Mouse (Mus musculus) splenic B cell, adult 2 months (primary cell): ENCODE measurements at regions not wholly inside any gene's neighbourhood (a gene's known extent, or its start where the extent isn't known, plus 50 kb on each side); places are given as distances from the start of the nearest gene placed in this dataset.
"Not testable (repeated sequence)": the region's sequence is repeated elsewhere in the genome, so short reads cannot be mapped to it uniquely, and the experiment has no call there.

Experiments
- DNase-seq: peaks from one replicate; pipeline ENCODE4 v3.0.0-alpha.2; 2011; ENCODE audit warnings: low read depth, low spot score
- H3K27me3 ChIP-seq: 2 replicates; pipeline ENCODE4 v1.6.1; 2012; ENCODE audit warnings: mild to moderate bottlenecking, low read length, moderate library complexity, mixed read lengths; ENCODE audit not compliant: control insufficient read depth, poor library complexity, insufficient read depth, severe bottlenecking
- H3K36me3 ChIP-seq: 2 replicates; pipeline ENCODE4 v1.6.1; 2012; ENCODE audit warnings: mild to moderate bottlenecking, low read length, moderate library complexity, mixed read lengths; ENCODE audit not compliant: control insufficient read depth, poor library complexity, insufficient read depth, severe bottlenecking

GRCm38 (mm10) chr7:36175296-36175695, 372.5 kb upstream of the Zfp507 start:
- no peaks in the 10 kb centered on the region for H3K36me3 ChIP-seq

GRCm38 (mm10) chr7:36172511-36172910, 369.7 kb upstream of the Zfp507 start:
- H3K27me3 ChIP-seq, DNase-seq, H3K36me3 ChIP-seq: not testable (repeated sequence)

More at GRCm38 (mm10) chr7:36175296-36175695, 372.5 kb upstream of the Zfp507 start:
- no peak for DNase-seq
- no peaks in the 10 kb centered on the region for H3K27me3 ChIP-seq

GRCm38 (mm10) chr7:36157270-36157945, 354.6 kb upstream of the Zfp507 start:
- no peaks in the 10 kb centered on the region for H3K27me3 ChIP-seq
- H3K36me3 ChIP-seq: no peaks in the 10 kb centered on the region
- no peak for DNase-seq

- no peak for DNase-seq
- Histone ChIP-seq H3K36me3 (no peaks in the 10 kb centered on the region), H3K27me3 (no peaks in the 10 kb centered on the region)
Measured at GRCm38 (mm10) chr7:36156595-36156994, 353.8 kb upstream of the Zfp507 start.

GRCm38 (mm10) chr7:36155576-36155975, 352.8 kb upstream of the Zfp507 start:
- DNase-seq: no peak
- Histone ChIP-seq H3K27me3 (no peaks in the 10 kb centered on the region), H3K36me3 (no peaks in the 10 kb centered on the region)

GRCm38 (mm10) chr7:36155159-36155558, 352.4 kb upstream of the Zfp507 start:
- Histone ChIP-seq H3K27me3 (no peaks in the 10 kb centered on the region), H3K36me3 (no peaks in the 10 kb centered on the region)
- DNase-seq: no peak

- Histone ChIP-seq H3K36me3 (no peaks in the 10 kb centered on the region), H3K27me3 (no peaks in the 10 kb centered on the region)
- DNase-seq: no peak
Measured at GRCm38 (mm10) chr7:36150871-36151560, 348.2 kb upstream of the Zfp507 start.

GRCm38 (mm10) chr7:36136571-36136970, 333.8 kb upstream of the Zfp507 start:
- H3K27me3 ChIP-seq: no peaks in the 10 kb centered on the region
- no peaks in the 10 kb centered on the region for H3K36me3 ChIP-seq
- no peak for DNase-seq

GRCm38 (mm10) chr7:36134557-36134956, 331.8 kb upstream of the Zfp507 start:
- DNase-seq: no peak
- H3K27me3 ChIP-seq: no peaks in the 10 kb centered on the region
- no peaks in the 10 kb centered on the region for H3K36me3 ChIP-seq

GRCm38 (mm10) chr7:36133658-36134143, 330.9 kb upstream of the Zfp507 start:
- no peaks in the 10 kb centered on the region for H3K27me3 ChIP-seq
- H3K36me3 ChIP-seq: no peaks in the 10 kb centered on the region
- no peak for DNase-seq

- Histone ChIP-seq H3K27me3 (no peaks in the 10 kb centered on the region), H3K36me3 (no peaks in the 10 kb centered on the region)
- no peak for DNase-seq
Measured at GRCm38 (mm10) chr7:36133026-36133425, 330.2 kb upstream of the Zfp507 start.

GRCm38 (mm10) chr7:36132569-36132968, 329.8 kb upstream of the Zfp507 start:
- DNase-seq: no peak
- H3K36me3 ChIP-seq: no peaks in the 10 kb centered on the region

GRCm38 (mm10) chr7:36097054-36097453, 294.3 kb upstream of the Zfp507 start:
- Histone ChIP-seq H3K36me3 (no peaks in the 10 kb centered on the region), H3K27me3 (no peaks in the 10 kb centered on the region)
- no peak for DNase-seq

More at GRCm38 (mm10) chr7:36132569-36132968, 329.8 kb upstream of the Zfp507 start:
- H3K27me3 ChIP-seq: no peaks in the 10 kb centered on the region

- no peak for DNase-seq
- H3K27me3 ChIP-seq: no peaks in the 10 kb centered on the region
- no peaks in the 10 kb centered on the region for H3K36me3 ChIP-seq
Measured at GRCm38 (mm10) chr7:36095258-36096130, 292.7 kb upstream of the Zfp507 start.

GRCm38 (mm10) chr7:36091132-36091531, 288.3 kb upstream of the Zfp507 start:
- DNase-seq: no peak
- Histone ChIP-seq H3K36me3 (no peaks in the 10 kb centered on the region), H3K27me3 (no peaks in the 10 kb centered on the region)
